Mouse (Mus musculus) erythroid progenitor cell, adult 5-6 weeks (primary cell): ENCODE measurements around the gene E130114P18Rik. TPM values are rescaled to one million over a fixed set of nuclear protein-coding genes. Genes with fewer than 3 reads are reported as not detected.
A peak's percentile ranks its signal among the peaks of the same experiment; 100 is the strongest.

Experiments used
- ATAC-seq: replicated peaks from 2 replicates; pipeline ENCODE4 v1.8.0; 2016; ENCODE audit warnings: moderate number of reproducible peaks, mild to moderate bottlenecking, moderate TSS enrichment, inconsistent platforms; ENCODE audit not compliant: poor library complexity, low FRiP score, severe bottlenecking
- total RNA-seq, 2 experiments: library from RNA; stranded (forward) in 1 of 2; stranded (reverse) in 1 of 2; fragments of 150-400 nt in 1 of 2; fragments of 186-747, 209-891 nt in 1 of 2; gene quantifications; 2 replicates each; pipeline versions ENCODE4 v1.2.3 to v1.2.4; 2015 to 2017; ENCODE audit warnings: low replicate concordance in 2 of 2

The E130114P18Rik gene
- total RNA-seq, 2 experiments from 2014 or later: not detected

GRCm38 (mm10) chr4:97779003-97779930 is 1.4 kb upstream of the E130114P18Rik start:
- ATAC-seq: no peak

GRCm38 (mm10) chr4:97778211-97779002 is 529 bp upstream of the E130114P18Rik start:
- 0 out of 2 replicates have a peak, but pooled peaks have one; percentile 10 for ATAC-seq

DNA sequence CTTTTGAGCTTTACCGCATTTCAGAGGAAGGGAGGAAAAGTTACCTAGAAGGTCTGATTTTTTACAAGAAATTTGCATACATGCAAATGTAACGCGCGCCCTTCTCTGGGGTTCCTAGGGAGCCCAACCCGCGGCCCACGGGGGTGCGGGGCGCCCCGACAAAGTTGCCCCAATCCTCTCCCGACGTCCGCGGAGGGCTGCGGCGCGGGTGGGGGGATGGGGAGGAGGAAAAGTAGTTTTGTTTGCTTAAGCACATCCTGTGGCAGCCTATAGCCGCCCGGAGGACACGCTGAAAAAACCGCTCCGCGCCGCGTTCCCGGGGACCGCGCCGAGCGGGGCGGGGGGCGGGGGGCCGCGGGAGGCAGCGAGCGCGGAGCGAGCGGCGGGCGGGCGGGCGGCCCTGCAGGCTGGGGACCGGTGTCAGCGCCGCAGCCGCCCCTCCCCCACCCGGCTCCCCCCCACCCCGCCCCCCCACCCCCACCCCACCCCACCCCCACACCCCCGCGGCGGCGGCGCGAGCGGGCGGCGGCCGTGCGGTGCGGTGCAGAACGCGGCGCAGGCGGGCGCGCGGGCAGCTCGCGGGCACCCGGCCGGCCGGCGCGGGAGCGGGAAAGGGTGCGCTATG is 685 bp downstream of the E130114P18Rik start:
- no peak for ATAC-seq

DNA sequence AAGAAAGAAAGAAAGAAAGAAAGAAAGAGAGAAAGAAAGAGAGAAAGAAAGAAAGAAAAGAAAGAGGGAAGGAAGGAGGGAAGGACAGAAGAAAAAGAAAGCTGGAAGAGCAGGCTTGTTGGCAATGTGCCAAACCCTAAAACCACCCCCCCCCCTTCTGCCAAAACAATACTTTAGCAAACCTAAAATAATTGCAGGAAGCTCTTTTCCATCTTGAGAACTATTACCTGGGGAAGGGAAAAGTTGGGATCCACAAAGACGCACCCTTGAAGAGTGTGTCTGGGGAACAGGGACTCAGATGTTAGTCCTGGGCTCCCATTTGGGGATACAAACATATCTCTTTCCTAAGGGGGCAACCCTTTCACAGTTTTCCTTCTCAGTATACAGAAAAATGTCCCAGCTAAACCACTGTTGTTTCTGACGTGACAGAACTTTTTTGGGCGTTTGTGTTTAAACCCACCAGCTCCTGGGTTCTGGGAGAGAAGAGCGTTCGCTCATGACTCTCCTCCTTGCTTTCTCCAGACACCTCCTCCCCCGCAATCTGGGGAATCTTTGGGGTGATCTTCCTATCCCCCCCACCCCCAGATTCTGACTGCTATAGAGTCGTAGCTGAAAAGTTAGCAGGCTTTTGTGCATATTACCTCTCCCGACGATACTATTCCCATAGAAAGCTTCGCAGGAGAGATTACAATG is 1.3 kb downstream of the E130114P18Rik start:
- no peak for ATAC-seq

- ATAC-seq: no peak
Measured at GRCm38 (mm10) chr4:97775494-97776265, 2.2 kb downstream of the E130114P18Rik start.

GRCm38 (mm10) chr4:97775059-97775458 is 2.8 kb downstream of the E130114P18Rik start:
- no peak for ATAC-seq

DNA sequence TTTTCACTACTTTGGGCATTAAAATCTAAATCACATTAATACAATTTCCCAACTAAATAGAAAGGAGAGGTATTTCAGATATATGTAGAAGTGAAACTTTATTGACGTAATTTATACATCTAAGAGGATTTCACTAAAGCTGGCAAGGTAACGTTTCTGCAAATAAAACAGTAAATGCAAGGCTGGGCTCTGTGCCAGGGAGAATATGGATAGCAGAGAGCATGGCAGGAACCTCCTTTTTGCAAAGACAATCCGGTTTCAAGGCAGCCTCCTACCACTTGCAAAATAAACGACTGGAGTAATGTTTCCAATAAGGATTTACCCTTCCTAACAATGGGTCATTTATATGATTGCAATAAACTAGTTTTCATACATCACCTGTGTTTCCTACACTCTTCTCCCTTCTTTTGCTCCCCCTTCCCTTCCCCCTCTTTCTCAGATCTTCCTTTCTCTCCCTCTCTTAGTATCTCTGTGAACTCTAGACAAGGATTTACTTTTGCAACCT is 3.4 kb downstream of the E130114P18Rik start:
- ATAC-seq: no peak

- no peak for ATAC-seq
Measured at GRCm38 (mm10) chr4:97773791-97774190, 4.1 kb downstream of the E130114P18Rik start.

DNA sequence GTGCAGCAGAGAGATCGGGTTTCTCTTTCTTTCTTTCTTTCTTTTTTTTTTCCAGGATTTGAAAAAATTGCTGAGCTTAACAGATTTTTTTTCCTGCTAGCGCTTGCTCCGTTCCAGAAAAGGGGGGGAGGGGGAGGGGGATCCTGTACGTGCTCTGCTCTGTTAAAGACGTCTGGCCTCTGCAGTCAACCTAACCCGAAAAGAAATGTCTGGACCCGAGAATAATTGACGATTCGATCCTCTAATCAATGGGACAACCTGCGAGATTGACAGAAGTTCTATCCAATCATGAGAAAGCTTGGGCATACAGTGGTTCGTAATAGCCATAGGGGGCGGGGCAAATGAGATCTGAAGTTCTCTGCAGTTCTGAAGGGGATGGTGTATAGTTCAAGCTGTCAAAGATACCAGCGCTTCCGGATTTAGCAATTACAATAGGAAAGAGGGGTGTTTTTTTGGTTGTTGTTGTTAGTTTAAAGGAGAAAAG is 4.7 kb downstream of the E130114P18Rik start:
- peak; percentile 62 for ATAC-seq

GRCm38 (mm10) chr4:97772641-97773040 is 5.2 kb downstream of the E130114P18Rik start, which contains the start of gene Nfia:
Gene Nfia (plus strand): TSS chr4:97772734.
- no peak for ATAC-seq

DNA sequence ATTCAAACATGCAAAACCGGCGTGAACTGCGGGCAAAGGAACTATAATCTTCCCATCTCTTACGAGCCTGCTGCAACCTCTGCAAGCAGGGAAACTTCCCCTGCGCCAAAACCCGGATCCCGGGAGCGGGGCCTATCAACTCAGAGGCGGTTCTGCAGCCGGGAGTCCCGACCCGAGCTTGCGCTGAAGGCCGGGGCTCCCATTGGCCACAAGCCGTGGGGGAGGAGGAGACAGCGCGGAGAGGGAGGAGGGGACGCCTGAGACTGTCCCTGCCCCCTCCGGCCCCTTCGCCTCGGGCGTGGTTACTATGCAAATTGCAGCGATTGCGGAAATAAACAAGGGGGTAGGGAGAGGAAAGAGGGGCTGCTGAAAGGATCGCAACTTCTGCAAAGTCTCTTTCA is 5.8 kb downstream of the E130114P18Rik start:
- ATAC-seq: peak; percentile 93

GRCm38 (mm10) chr4:97771426-97771825 is 6.5 kb downstream of the E130114P18Rik start:
- no peak for ATAC-seq

DNA sequence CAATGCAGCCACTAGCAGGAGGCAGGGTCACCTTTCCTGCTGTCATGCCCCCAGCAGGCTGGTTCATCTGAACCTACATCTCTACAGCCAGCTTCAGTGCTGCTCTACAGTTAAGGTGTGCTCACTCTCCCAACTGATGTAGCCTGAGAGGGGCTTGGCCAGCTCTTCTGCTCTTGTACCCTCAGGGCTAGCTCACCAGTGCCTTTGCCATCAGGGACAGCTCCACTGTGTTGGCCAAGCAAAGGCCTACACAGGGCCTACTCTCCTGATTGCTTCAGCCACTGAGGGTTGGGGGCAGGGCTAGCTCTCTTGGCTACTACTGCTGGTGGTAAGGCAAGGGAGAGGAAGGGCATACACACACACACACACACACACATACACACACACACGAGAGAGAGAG is 8.0 kb downstream of the E130114P18Rik start:
- no peak for ATAC-seq

DNA sequence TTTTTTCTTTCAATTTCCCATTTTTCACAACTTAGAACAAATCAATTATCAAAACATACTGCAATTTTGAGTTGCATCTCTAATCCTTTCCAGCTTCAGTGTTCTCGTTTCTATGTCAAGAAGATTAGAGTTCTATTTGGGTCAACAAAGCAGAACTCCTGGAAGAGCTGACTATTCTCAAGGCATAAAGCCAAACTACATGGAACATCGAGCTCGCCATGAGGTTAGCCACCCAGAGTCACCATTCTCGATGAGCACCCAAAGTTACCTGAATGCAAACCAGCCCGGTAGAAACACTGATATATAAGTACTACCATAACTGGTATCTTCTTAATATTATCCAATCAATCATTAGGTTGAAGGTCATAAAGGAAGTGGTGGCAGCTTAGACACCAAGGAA is 10.4 kb downstream of the E130114P18Rik start:
- ATAC-seq: no peak

DNA sequence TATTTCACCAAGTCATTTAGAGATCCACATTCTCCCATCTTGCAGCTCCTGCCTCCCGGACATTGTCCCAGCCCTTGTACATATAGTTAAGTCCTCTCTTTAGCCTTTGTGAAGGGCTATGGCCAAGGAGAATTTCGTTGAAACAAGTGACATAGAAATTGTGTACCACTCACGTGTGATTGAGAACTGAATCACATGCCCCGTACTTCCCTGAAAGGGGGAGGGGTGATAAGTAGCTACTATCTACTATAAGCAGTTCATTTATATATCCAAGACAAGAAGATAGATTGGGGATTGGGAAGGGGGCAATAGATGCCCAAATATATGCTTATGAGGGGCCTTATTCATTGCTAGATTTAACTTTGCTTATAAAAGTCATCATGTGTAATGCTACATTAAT is 10.9 kb downstream of the E130114P18Rik start:
- ATAC-seq: no peak

GRCm38 (mm10) chr4:97766100-97766499 is 11.8 kb downstream of the E130114P18Rik start:
- ATAC-seq: no peak

DNA sequence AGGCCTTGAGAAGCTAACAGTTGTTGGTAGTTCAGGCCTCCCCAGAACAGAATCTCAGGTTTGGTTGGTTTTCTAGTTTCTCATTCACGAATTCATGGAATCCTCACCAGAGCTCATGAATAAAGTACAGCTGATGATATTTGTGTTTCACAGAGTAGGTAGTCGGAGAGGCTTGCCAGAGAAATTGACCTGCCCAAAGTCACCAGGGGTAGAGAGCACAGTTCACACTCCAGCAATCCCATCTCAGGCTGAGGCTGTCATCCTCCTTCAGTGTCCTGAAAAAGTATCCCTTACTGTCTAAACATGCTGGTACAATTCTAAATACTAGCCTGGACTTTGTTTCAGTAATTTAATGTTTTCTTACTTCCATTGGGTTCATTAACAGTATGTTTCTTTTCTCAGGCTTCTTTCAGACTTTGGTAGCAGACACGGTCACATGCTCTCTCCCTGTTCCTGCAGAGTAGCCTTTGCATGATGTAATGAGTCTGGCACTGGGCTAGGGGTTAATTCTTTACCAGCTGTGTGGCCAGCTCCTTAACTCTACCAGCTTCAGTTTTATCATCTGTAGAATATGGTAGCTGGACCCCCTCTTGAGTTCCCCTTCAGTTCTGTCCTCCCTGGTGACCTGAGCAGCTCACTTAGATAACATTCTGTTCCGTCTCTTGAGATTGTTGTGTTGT is 12.4 kb downstream of the E130114P18Rik start:
- ATAC-seq: no peak

GRCm38 (mm10) chr4:97764616-97765015 is 13.3 kb downstream of the E130114P18Rik start:
- ATAC-seq: no peak
